Mouse (Mus musculus) kidney, postnatal 36 days (tissue): ENCODE measurements at regions not wholly inside any gene's neighbourhood (a gene's known extent, or its start where the extent isn't known, plus 50 kb on each side); places are given as distances from the start of the nearest gene placed in this dataset.

Experiments used
- DNase-seq, 2 experiments: peaks; one replicate each; pipeline ENCODE4 v3.0.0; 2021 to 2022; ENCODE audit warnings: mixed read lengths in 2 of 2

DNA sequence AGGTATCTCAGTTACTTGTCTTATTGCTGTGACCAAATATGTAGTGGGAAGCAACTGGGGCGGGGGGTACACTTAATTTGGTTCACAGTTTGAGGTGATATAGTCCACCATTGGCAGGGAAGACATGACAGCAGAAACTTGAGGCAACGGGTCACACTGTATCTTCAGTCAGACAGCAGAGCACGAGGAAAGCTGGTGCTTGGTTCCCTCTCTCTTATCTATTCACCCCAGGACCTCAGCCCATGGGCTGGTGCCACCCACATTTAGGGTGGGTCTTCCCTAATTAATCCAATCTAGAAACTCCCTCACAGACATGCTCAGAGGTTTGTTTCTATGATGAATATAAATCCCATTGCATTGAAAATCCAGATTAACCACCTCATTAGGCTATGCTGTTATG is 56.5 kb downstream of the Otud1 start:
- no peak for DNase-seq

DNA sequence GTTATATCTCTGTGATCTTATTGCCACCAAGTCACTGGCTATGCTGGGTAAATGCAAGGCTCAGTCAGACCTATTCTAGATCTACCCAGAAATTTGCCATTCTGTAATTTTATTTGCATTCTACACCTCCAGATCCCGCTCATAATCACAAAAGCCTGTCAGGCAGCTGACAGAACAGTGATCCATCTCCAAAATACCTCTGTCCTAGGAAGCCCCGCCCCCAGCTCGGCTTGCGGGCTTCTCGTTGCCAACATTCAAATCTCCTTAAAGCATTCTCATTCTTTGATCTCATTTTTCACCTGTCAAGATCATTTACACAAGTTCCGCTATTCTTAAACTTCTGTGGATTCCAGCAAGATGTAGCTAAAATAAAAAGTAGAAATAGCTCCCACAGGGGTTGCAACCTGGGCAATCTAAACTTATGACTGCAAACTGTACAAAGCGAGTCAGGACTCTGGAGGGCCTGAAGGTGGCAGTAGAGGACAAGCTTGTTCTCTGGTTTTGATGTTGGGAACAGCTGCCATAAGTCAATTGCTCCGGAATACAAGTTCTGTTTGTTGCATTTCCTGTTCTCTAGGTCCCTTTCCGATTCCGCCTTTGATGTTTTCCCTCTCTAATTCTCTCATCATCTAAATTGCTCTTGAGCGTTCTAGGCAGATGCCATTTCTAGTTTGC is 58.1 kb downstream of the Otud1 start:
- peak; percentile 69 to 82 for DNase-seq

DNA sequence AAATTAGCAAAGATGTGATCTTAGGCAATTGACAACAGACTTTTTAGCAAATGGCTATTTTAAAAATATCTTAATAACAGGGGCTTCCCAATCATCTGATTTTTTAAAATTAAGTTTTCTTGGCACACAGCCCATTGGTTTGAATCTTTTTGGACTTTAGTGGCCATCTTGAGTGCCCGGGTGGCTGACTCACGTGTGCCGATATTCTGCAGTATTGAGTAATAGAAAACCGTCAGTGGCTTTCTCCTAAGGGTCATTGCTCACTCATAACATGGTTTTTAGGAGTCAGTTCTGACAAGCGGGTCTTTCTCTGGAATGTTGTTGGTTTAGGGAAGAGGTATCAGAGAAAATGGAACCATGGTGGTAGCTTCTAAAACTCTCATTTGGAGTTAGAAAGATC is 58.8 kb downstream of the Otud1 start:
- no peak for DNase-seq

DNA sequence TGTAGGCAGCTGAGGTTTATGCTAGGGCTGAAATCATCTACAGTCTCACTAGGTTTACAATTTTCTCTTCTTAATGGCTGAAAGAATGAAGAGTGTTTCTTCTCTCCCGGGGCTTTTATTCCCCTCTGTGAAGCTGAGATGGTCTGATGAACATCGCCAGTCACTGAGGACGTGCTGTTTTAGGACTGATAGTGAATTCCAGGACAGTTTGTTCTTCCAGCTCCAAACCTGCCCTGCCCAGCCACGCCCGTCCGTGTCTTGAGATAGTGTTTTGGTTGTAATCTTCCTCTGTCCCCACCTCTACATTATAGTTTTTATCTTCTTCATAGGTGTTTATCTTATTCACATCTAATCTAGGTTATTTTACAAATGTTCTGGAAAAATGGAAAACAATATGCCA is 68.5 kb downstream of the Otud1 start:
- DNase-seq, result no peak

DNA sequence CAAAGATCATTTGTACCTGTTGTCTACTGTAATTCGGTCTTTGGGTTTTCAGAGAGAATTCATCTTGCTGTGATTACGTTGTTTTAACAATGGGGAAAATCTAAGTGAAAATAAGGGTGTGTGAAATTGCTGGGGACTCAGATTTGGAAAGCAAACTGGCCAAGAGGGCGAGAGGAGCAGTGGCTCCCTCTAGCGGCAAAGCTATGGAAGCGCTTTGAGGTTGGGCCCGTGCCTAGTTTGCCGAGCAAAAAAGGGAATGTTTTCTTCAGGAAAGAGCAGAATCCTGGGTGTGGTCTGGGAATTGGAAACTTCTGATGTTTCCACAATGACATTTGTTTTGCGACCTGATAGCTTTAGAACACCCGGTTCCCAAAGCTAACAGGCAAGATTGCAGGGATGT is 69.4 kb downstream of the Otud1 start:
- DNase-seq, result peak; percentile 18 to 60

DNA sequence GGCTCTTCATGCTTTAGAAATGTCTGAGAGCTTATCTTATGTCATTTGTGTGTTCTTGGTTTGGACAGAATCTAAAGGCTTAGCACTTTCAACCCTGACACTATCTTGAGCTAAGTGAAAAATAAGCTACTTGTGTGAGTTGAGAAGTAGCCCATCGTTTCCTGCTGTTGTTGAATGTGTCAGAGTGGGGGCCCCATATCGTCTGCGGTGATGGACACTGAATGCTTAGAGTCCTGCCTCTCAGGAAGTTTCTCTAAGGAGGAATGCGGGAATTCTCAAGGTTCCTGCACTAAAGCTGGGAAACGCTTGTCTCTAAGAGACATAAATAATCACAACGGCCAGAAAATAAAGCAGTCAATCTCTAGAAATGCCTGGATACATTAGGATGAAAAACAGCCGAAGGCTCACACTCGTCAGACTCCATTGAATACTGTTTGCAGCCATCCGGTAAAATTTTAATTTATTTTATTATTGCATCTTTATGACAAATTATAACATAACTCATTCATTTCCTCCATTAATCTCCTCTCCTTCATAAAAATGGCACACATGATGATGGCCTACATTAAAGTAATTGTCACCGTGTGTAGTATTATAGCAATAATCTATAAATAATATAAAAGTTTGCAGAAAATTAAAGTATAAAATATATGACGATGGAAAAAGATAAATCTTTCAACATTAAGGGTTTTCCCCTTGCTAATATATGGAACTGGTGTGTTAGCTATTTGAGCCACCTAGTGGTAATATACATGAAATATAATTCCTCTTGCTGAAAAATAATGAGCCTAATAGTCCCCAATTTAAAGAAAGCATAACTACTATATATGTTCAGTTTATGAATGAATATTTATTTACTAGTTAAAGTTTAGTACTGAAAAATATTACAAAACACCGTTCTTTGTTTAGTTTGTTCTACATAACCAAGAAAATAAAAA is 75.6 kb downstream of the Otud1 start:
- no peak for DNase-seq

DNA sequence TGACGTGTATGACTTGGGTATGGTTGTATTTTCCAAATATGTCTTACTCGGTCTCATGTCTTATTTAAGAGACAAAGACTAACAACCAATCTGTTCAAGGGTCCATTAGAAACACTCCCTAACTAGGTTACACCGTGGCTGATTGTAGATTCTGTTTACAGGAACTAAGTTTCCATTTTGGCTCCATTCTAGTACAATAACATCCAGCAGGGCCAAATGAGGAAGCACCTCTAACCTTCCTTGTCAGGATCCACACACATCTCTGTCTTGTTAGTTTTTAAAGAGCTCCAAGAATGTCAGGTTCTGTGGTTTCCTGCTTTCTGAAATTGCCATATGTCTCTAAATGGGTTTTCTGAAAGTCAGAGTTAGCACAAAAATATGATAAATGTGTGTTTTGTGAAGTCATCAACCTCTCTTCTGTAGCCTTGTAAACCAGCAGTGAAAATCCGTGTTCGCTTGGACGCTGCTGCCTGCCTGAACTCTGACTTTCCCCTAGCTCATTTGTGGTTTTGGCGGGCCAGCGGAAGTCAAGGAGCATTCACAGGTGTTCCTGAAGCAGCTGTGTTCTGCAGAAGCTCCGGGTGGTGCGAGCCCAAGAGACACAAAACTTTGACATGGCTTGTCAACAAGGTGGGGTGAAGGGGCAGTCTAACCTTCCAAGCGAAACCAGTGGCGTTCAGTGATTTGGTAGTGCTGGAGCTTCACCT is 76.8 kb downstream of the Otud1 start:
- DNase-seq, result no peak

DNA sequence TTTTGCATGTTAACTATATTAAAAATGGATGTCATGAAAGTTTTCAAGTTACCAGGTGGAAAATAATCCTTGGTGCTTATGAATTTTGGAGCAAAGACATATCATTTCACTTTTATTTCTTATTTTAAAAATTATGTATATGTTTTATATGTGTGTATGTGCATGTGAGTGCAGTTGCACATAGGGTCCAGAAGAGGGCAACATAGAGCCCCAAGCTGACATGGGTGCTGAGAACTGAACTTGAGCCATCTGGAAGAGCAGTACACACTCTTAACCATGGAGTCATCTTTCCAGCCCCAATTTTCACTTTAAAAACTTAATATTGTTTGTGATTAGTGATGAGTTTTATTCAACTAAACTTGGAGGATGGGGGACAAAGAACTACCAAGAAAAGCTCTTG is 84.0 kb downstream of the Otud1 start:
- DNase-seq, result no peak

DNA sequence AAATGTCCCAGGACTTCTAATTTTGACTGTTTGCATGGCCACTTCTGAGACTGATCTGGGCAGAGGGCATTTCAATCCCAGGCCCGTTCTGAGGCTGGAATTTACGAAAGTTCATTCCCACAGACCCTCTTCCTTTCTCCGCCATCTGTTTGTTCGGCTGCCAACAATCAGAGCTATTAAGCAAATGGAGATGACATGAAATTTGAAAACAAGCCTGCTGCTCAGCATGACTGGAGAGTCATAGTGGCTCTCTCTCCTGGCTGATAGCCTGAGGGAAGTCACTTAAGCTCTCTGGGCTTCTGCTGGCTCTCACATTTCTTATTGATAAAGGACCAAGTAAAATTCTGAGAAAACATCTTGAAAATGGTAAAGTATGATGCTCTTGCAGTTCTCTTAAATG is 85.9 kb downstream of the Otud1 start:
- no peak for DNase-seq

DNA sequence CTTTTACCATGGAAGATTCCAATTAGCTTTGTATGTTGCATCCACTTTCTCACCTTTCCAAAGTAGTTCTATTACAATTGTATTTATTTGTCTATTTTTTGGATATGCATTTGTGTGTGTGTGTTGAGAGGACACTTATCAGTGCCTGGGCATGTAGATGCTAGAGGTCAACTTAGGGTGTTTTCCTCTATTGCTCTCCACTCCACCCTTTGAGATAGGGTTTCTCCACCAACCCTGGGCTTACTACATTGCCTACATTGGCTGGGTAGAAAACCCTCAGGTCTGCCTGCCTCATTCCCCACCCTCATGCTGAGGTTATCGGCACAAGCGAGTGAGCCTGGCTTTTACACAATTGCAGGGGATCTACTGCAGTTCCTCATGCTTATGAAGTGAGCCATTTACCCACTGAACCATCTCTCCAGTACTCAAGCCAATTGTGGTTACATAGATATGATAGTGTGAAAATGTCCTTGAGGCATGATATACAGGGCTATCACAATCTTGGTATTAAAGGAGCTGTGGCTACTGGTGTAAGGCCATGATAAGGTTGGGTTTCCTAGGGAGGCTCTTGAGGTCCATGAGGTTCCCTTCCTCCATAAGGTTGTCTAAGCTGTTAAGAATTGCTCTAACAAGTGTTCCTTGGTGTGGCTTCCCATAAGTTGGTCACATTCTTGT is 87.6 kb downstream of the Otud1 start:
- no peak for DNase-seq

DNA sequence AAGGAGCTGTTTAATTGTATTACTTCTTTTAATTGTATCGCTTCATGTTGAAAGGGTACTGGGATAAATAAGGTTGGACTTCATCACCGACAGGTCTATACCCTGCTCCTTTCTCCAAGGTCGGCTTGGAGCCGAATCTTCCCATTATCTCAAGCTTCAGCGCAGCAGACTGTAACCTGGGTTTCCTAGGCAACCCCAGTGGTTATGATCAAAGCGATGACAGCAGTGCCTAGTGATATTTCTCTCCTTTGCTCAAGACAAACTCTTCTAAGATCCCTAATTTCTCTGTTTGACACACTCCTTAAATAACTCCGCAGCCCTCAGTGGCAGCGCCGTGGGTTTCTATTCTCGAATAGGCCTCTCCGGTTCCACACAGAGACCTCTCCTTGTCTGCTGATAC is 95.2 kb downstream of the Otud1 start:
- DNase-seq, result no peak

DNA sequence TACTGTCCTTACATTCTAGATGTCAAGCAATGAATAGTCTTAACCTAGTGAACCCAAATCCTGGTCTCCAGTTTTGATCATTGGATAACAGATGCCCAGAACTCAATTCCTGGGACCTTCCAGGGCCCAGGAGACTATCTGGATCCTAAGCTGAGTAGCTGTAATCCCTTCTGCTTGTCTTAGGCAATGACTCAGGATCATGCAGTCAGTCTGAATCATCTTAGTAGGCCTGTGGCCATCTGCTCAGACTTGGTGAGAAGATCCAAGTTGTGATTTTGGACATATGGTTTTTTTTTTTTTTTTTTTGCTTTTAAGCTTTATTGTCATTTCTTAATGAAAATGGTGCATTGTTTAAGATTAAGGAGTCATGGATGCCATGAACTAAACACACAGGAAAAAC is 95.9 kb downstream of the Otud1 start:
- DNase-seq, result no peak

DNA sequence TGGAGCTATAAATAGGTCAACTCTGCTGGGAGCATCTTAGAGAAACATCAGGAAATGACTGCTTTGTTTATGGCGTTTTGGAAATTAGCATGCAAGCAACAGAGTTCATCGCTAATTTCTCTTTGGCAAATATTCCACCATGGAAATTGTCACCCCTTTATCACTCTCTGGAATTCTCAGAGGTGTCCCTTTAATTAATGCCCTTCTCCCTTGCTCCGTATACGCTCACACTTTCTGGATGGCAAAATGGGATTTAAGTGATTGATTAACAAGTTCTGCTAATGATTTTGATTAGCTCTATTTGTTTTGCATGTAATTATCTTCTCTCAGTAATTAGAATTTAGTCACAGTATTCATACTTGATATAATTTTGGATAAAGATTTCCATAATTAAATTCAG is 100.4 kb downstream of the Otud1 start:
- DNase-seq, result no peak

DNA sequence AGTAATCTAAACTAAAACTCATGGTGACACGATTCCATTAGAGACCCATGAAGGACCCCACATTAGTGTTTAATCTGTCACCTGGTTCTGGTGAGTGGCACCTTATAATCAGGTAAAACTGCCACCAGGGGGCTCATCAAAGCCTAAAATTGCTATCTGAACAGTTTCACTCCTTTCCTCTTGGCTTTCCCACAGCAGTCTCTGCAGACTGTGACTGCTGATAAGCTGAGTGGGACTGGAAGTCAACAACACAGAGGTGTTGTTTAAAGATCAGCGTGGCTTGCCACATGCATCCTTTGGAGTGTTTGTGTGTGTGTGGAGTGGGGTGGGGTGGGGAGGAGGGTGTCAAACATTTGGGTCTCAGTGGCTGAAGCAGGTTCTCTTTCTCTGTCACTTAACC is 101.6 kb downstream of the Otud1 start:
- DNase-seq, result peak in 1 of 2 experiments; percentile 57

DNA sequence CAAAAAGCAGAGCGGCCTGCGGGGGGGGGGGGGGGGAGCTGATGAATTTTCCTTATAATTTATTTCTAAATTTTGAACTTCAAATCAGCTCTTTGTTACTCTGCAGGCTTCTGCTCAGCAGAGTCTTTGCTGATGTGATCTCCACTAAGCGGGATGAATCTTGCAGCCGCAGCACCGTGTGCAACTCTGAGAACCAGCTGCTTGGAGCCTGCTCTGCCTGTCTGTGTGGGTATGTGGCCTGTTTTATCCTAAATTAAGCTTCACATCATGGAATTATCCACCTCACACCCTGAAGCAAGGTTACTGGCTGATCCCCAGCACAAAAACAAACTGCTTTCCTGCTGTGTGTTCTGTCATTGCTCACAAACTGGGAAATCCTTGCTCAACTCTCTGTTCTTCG is 102.0 kb downstream of the Otud1 start:
- DNase-seq, result no peak

DNA sequence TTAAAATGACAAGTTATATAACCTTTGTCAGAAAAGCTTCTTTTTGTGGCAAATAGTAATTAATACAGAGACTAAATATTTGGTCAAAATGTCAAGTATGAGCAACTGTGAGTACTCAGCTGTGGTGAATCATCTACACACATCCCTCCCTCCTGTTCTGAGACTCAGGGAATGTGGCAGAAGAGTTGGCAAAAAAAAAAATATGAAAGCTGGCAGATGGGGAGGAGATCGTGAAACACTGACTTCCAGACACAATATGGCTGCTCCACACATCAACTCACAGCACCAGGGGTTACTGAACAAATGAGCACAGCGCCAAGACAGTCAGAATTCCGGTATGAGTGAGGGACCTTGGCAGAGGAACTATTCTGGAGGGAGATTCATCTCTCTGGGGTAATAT is 105.4 kb downstream of the Otud1 start:
- DNase-seq, result no peak

DNA sequence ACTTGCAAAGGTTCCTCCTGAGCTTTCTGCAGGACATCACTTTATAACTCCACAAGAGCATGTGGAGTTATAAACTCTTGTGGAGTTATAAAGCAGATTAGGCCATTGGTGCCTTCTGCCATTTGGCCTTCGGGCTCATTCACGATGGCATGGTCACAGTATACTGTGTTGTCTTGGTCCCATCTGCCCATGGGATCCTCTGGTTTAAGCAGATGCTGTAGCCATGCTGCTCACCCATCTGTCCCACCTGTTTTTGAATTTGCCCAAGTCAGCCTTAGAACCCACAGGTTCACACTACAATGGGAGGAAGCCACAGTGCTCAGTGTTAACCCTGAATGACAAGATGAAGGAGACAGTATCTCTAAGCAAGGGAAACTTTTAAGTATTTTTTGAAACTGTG is 124.7 kb upstream of the Etl4 start:
- DNase-seq, result no peak

DNA sequence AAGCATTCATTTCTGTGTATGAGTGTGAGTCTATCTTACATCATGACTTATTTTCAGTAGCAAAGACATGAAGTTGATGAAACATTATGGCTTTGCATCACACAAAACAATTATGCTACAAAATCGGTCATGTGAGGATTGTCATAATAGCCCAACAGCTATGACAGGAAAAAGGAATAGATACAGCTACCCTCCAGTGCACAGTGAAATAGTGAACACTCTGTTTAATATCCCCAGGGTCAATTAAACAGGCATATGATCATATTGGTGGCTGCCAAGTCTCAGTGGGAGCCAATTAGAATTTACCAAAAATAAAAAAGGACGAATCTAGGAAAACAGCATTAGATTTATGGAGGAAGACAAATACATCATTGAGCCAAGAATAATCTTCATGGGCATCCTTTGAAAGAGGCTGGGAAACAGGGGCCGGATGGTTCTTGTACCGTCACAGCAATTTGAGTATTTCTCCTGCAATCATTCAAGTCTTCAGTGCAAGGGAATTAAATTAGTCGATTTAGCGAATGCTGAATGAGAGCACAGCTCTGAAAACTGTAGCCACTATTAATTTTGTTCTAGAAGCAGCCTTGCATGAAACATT is 123.8 kb upstream of the Etl4 start:
- DNase-seq, result no peak

DNA sequence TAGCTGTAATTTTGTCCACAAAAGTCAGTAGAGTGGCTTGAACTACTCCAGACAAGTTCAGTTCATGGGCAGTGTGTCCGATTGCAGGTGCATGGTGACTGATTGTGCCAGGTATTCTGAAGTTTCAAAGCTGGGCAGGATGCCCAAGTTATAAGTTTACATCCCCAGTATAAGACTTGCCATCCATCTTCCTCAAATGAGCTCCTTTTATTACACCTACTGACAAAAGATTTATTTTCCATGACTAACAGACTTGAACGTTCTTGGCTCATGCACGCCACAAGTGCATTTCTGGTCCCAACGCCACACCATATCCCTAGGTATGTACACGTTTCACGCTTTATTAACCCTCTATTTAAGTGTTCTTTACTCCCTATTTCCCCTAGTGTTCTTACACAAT is 117.4 kb upstream of the Etl4 start:
- DNase-seq, result no peak

DNA sequence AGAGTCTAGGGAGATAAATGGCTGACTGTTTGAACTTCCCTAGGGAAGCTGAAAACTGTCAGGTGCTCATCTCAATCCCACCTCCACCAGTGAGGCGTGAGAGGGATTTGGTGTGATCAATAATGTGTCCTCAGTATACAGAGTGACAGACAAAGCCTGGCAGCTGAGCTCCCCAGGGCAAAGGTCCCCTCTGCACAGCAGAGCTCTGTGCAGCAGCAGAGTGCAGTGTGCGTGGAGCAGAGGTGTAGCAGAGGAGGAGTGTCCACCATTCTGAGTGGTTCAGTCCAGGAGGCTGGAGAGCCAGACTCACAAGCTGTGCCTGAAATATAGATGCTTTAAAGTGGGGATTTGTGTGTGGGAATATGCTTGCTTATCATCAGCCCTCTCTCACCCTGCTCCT is 112.8 kb upstream of the Etl4 start:
- no peak for DNase-seq
